Mouse (Mus musculus) heart, embryonic 14.5 days (tissue): ENCODE measurements at regions not wholly inside any gene's neighbourhood (a gene's known extent, or its start where the extent isn't known, plus 50 kb on each side); places are given as distances from the start of the nearest gene placed in this dataset.

Source experiments
- ATAC-seq: fragments of 200-750 bp; cut with Nextera tagmentation; 2 replicates; pipeline ENCODE4 v1.8.0; 2017; ENCODE audit warnings: low read depth, moderate TSS enrichment; ENCODE audit not compliant: insufficient number of reproducible peaks, insufficient read depth, low FRiP score
- H3K27ac ChIP-seq, 2 experiments: fragments of 200-500 bp in 1 of 2; fragments of 300-500 bp in 1 of 2; sonication (generic) in 1 of 2; replicated peaks in 1 of 2; 2 replicates each; pipeline ENCODE4 v1.5.1; 2012 to 2014; ENCODE audit warnings: low read depth in 2 of 2, low read length in 2 of 2, control low read depth in 1 of 2, mild to moderate bottlenecking in 1 of 2, mixed read lengths in 1 of 2; ENCODE audit not compliant: control insufficient read depth in 1 of 2, insufficient read depth in 1 of 2
- H3K27me3 ChIP-seq: fragments of 300-500 bp; sonication (generic); 2 replicates; pipeline ENCODE4 v1.6.1; 2014; ENCODE audit warnings: mild to moderate bottlenecking, low read length, control low read depth; ENCODE audit not compliant: control insufficient read depth, insufficient read depth
- H3K36me3 ChIP-seq: fragments of 300-500 bp; sonication (generic); 2 replicates; pipeline ENCODE4 v1.6.1; 2014; ENCODE audit warnings: mild to moderate bottlenecking, control low read depth, low read length, mixed read lengths; ENCODE audit not compliant: control insufficient read depth, insufficient read depth
- H3K4me1 ChIP-seq, 2 experiments: fragments of 200-500 bp in 1 of 2; fragments of 300-500 bp in 1 of 2; sonication (generic) in 1 of 2; 2 replicates each; pipeline ENCODE4 v1.6.1; 2012 to 2014; ENCODE audit warnings: low read length in 2 of 2, control low read depth in 1 of 2, mixed read lengths in 1 of 2; ENCODE audit not compliant: control insufficient read depth in 2 of 2, insufficient read depth in 2 of 2
- H3K4me2 ChIP-seq: fragments of 300-500 bp; sonication (generic); 2 replicates; pipeline ENCODE4 v1.6.1; 2014; ENCODE audit warnings: mild to moderate bottlenecking, low read length
- H3K4me3 ChIP-seq, 2 experiments: fragments of 200-500 bp in 1 of 2; fragments of 300-500 bp in 1 of 2; sonication (generic) in 1 of 2; 2 replicates each; pipeline ENCODE4 v1.5.1; 2012 to 2014; ENCODE audit warnings: low read length in 2 of 2, mild to moderate bottlenecking in 2 of 2, control low read depth in 1 of 2, low read depth in 1 of 2, moderate library complexity in 1 of 2; ENCODE audit not compliant: control insufficient read depth in 1 of 2, insufficient read depth in 1 of 2
- H3K9ac ChIP-seq: fragments of 300-500 bp; sonication (generic); 2 replicates; pipeline ENCODE4 v1.6.1; 2014; ENCODE audit warnings: mild to moderate bottlenecking, low read length
- H3K9me3 ChIP-seq: fragments of 300-500 bp; sonication (generic); 2 replicates; pipeline ENCODE4 v1.6.1; 2016; ENCODE audit warnings: low read length, control low read depth; ENCODE audit not compliant: control insufficient read depth
- WGBS: fragments of 180-500 bp; shearing (Covaris S2); extraction: QIAGEN DNeasy Blood & Tissue Kit; methylation state at CpG from one replicate; pipeline ENCODE4 v1.1.7; 2014; 5-methylcytosine and 5-hydroxymethylcytosine counted together

- Histone ChIP-seq H3K4me3 (no peak overlapping the region), H3K36me3 (no peaks in the 10 kb centered on the region), H3K9me3 (no peaks in the 10 kb centered on the region), H3K9ac (no peak overlapping the region), H3K27ac (no peak overlapping the region), H3K4me1 (no peaks in the 10 kb centered on the region), H3K27me3 (no peaks in the 10 kb centered on the region), H3K4me2 (no peak overlapping the region)
- ATAC-seq = no peak
- WGBS = 73% methylated on average over 3 of the region's 3 CpGs
These were observed 65.7 kb upstream of the B3gat1 start for GRCm38 (mm10) chr9:26667835-26668234.

- 74% methylated on average over 2 of the region's 2 CpGs for WGBS
- Histone ChIP-seq H3K27ac (no peak overlapping the region), H3K27me3 (no peaks in the 10 kb centered on the region), H3K36me3 (no peaks in the 10 kb centered on the region), H3K9ac (no peak overlapping the region), H3K9me3 (no peaks in the 10 kb centered on the region), H3K4me1 (no peaks in the 10 kb centered on the region), H3K4me2 (no peak overlapping the region), H3K4me3 (no peak overlapping the region)
- no peak for ATAC-seq
These were observed 59.3 kb upstream of the B3gat1 start for GRCm38 (mm10) chr9:26674059-26674757.

- Histone ChIP-seq H3K4me2 (no peak overlapping the region), H3K9me3 (no peaks in the 10 kb centered on the region), H3K36me3 (no peaks in the 10 kb centered on the region), H3K9ac (no peak overlapping the region), H3K27ac (no peak overlapping the region), H3K4me3 (no peak overlapping the region), H3K4me1 (no peaks in the 10 kb centered on the region), H3K27me3 (no peaks in the 10 kb centered on the region)
- no peak for ATAC-seq
- WGBS = 31% methylated on average over 6 of the region's 6 CpGs
These were observed 55.2 kb upstream of the B3gat1 start for GRCm38 (mm10) chr9:26678288-26678687.

- no peak overlapping the region for H3K27ac ChIP-seq
- ATAC-seq = no peak
- 67% methylated on average over 1 of the region's 1 CpGs for WGBS
These were observed 52.0 kb upstream of the B3gat1 start for GRCm38 (mm10) chr9:26681516-26681915.

More at GRCm38 (mm10) chr9:26681516-26681915, 52.0 kb upstream of the B3gat1 start:
- no peaks in the 10 kb centered on the region for H3K27me3 ChIP-seq
- no peaks in the 10 kb centered on the region for H3K9me3 ChIP-seq
- no peak overlapping the region for H3K4me3 ChIP-seq
- no peak overlapping the region for H3K9ac ChIP-seq
- no peaks in the 10 kb centered on the region for H3K4me1 ChIP-seq
- H3K4me2 ChIP-seq = no peak overlapping the region
- no peaks in the 10 kb centered on the region for H3K36me3 ChIP-seq
